Mouse (Mus musculus) lung, postnatal 0 days (tissue): ENCODE measurements at regions not wholly inside any gene's neighbourhood (a gene's known extent, or its start where the extent isn't known, plus 50 kb on each side); places are given as distances from the start of the nearest gene placed in this dataset.

Experiments used
- ATAC-seq: fragments of 200-750 bp; cut with Nextera tagmentation; 2 replicates; pipeline ENCODE4 v1.8.0; 2017; ENCODE audit warnings: moderate library complexity
- DNase-seq: peaks from one replicate; pipeline ENCODE4 v3.0.0-alpha.2; 2016; ENCODE audit warnings: low spot score
- H3K27ac ChIP-seq: fragments of 300-500 bp; sonication (generic); 2 replicates; pipeline ENCODE4 v1.5.1; 2014; ENCODE audit warnings: antibody characterized with exemption, mild to moderate bottlenecking, low read length, mixed read lengths
- H3K27me3 ChIP-seq: fragments of 300-500 bp; sonication (generic); replicated peaks from 2 replicates; pipeline ENCODE4 v1.6.1; 2014; ENCODE audit warnings: low read length, mixed read lengths; ENCODE audit not compliant: insufficient read depth
- H3K36me3 ChIP-seq: fragments of 300-500 bp; sonication (generic); 2 replicates; pipeline ENCODE4 v1.6.1; 2014; ENCODE audit warnings: low read length, mixed read lengths; ENCODE audit not compliant: insufficient read depth
- H3K4me1 ChIP-seq: fragments of 300-500 bp; sonication (generic); 2 replicates; pipeline ENCODE4 v1.6.1; 2014; ENCODE audit warnings: antibody characterized with exemption, low read depth, low read length, mixed read lengths; ENCODE audit not compliant: insufficient read depth
- H3K4me2 ChIP-seq: fragments of 300-500 bp; sonication (generic); replicated peaks from 2 replicates; pipeline ENCODE4 v1.6.1; 2014; ENCODE audit warnings: low read depth, mild to moderate bottlenecking, low read length, moderate library complexity, mixed read lengths
- H3K4me3 ChIP-seq: fragments of 300-500 bp; sonication (generic); 2 replicates; pipeline ENCODE4 v1.5.1; 2014; ENCODE audit warnings: low read depth, low read length
- H3K9ac ChIP-seq: fragments of 300-500 bp; sonication (generic); replicated peaks from 2 replicates; pipeline ENCODE4 v1.6.1; 2014; ENCODE audit warnings: low read depth, mild to moderate bottlenecking
- H3K9me3 ChIP-seq: fragments of 300-500 bp; sonication (generic); 2 replicates; pipeline ENCODE4 v1.6.1; 2016; ENCODE audit warnings: low read length, mixed read lengths
- CTCF ChIP-seq: IDR thresholded peaks from 2 replicates; pipeline ENCODE4 v1.5.1; 2016; ENCODE audit warnings: antibody characterized with exemption, mild to moderate bottlenecking
- EP300 ChIP-seq: IDR thresholded peaks from 2 replicates; pipeline ENCODE4 v1.6.1; 2016; ENCODE audit warnings: antibody characterized with exemption, mild to moderate bottlenecking, control low read depth
- WGBS: fragments of 180-500 bp; shearing (Covaris S2); extraction: QIAGEN DNeasy Blood & Tissue Kit; methylation state at CpG from one replicate; pipeline ENCODE4 v1.1.7; 2014; 5-methylcytosine and 5-hydroxymethylcytosine counted together

DNA sequence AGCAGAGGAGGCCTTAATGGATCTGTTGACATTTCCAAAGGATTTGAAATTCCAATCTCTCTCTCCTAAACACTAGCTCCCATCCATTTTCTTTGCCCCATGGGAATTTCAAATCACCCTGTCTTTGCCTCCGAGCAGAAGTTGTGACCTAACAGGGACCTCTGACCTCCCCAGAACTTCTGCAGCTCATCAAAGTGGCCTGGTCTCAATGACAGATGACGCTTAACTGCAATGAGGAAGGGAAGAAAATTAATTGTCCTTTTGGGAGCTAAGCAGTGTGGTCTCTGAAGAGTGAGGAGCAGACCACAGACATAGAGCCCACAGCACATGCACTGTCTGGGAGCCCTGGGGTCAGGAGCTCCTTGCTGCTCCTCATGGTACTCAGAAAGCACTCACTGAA is 155.3 kb downstream of the Tox3 start:
- Histone ChIP-seq H3K4me2 (no peak overlapping the region), H3K27me3 (no peaks in the 10 kb centered on the region), H3K4me1 (no peaks in the 10 kb centered on the region), H3K4me3 (no peak overlapping the region), H3K9me3 (no peaks in the 10 kb centered on the region), H3K9ac (no peak overlapping the region), H3K27ac (no peak overlapping the region), H3K36me3 (no peaks in the 10 kb centered on the region)
- DNase-seq: no peak
- TF ChIP-seq CTCF: no peak
- no peak for TF ChIP-seq EP300
- WGBS: 24% methylated on average over 2 of the region's 2 CpGs
- no peak for ATAC-seq

DNA sequence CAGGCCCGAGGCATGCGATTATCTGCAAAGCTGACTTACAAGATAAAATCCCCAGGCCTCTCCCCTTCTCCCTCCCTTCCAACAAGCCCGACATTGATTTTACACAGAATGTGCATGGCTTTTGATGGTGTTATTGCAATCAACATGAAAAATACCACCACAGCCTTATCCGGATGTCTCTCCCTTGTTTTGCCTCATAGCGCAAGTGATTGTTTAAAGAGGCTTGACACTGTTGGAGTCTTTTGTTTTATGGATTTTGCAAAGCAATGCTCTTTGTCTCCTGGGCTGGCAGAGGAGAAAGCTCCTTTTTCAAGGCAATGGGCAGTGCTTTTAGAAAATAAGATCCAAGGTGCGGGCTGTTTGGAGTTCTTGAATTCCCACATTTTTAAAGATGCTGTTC is 165.3 kb downstream of the Tox3 start:
- no peak for TF ChIP-seq CTCF
- no peak for ATAC-seq

DNA sequence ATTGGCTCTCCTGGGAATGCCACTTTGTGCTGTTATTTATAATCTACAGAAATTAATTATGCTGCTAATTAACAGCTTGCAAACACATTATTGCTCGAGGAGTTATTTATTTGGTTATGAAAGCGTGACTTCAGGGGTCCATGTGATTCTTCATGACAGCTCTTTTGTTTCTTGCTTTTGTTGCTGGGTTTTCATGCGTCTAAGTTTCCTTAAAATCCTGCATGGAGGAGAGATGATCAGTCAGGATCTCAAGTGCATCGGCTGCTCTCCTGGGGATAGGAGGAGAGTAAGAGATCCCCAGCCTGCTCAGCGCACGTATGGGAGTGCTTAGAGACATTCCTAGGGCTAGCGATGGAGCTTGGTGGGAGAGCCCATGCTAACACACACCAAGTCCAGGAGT is 171.4 kb downstream of the Tox3 start:
- Histone ChIP-seq H3K4me2 (no peak overlapping the region), H3K9me3 (no peaks in the 10 kb centered on the region), H3K9ac (no peak overlapping the region), H3K4me1 (no peaks in the 10 kb centered on the region), H3K36me3 (no peaks in the 10 kb centered on the region), H3K4me3 (no peak overlapping the region), H3K27me3 (no peaks in the 10 kb centered on the region), H3K27ac (no peak overlapping the region)
- no peak for TF ChIP-seq CTCF
- TF ChIP-seq EP300: no peak
- 63% methylated on average over 7 of the region's 7 CpGs for WGBS
- DNase-seq (no peak), ATAC-seq (no peak)

More for the DNA sequence above, 165.3 kb downstream of the Tox3 start:
- DNase-seq: no peak
- Histone ChIP-seq H3K36me3 (no peaks in the 10 kb centered on the region), H3K4me3 (no peak overlapping the region), H3K27me3 (no peaks in the 10 kb centered on the region), H3K4me1 (0 out of 2 replicates have a peak, but pooled peaks cover 2% of the 10 kb centered on the region), H3K9ac (no peak overlapping the region), H3K4me2 (no peak overlapping the region), H3K9me3 (no peaks in the 10 kb centered on the region), H3K27ac (no peak overlapping the region)
- WGBS: 55% methylated on average over 6 of the region's 6 CpGs

DNA sequence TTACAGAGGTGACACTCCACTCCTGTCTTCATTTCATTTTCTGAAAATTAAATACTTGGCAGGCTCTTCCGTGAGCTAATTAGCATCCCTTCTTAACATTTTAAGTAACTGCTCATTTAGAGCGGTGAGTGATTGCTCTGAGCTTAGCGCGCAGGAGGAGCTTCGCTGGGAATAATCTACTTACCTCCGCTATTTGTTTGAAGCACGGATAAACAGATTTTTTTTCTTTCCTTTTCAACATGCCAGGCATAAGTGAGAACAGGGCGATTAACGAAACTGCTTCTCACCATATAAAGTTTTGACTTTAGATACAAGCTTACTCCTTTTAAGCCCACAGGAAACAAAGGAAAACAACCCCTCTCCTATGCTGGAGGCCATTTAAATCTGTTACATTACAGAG is 171.8 kb downstream of the Tox3 start:
- no peak overlapping the region for H3K4me3 ChIP-seq
- no peak overlapping the region for H3K4me2 ChIP-seq
- no peaks in the 10 kb centered on the region for H3K4me1 ChIP-seq
- H3K9me3 ChIP-seq: no peaks in the 10 kb centered on the region
- no peak overlapping the region for H3K9ac ChIP-seq
- no peak overlapping the region for H3K27ac ChIP-seq
- no peaks in the 10 kb centered on the region for H3K27me3 ChIP-seq
- DNase-seq (no peak), ATAC-seq (no peak)
- TF ChIP-seq CTCF (no peak), EP300 (no peak)
- no peaks in the 10 kb centered on the region for H3K36me3 ChIP-seq
- WGBS: 26% methylated on average over 9 of the region's 9 CpGs

DNA sequence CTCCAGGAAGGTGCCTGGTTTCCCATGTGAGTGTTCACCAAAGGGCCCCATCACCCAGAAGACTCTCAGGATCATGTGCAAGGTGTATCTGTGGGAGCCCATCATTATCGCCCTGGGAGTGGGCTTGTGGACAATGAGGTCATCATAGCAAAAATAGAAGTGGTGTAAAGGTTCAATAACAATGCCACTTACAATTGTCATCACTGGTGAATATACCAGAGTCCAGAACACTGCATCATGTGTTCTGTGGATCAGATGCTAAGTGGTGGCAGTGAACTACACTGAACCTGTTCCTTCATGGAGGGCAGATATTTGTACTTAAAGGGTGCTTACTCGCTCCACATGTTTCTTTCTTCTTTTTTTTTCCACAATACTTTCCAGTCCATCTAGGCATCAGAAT is 181.5 kb downstream of the Tox3 start:
- Histone ChIP-seq H3K27me3 (no peaks in the 10 kb centered on the region), H3K27ac (no peak overlapping the region), H3K4me2 (no peak overlapping the region), H3K4me3 (no peak overlapping the region), H3K4me1 (no peaks in the 10 kb centered on the region), H3K9ac (no peak overlapping the region), H3K9me3 (no peaks in the 10 kb centered on the region), H3K36me3 (no peaks in the 10 kb centered on the region)
- WGBS: 90% methylated on average over 2 of the region's 2 CpGs
- ATAC-seq (no peak), DNase-seq (no peak)
- no peak for TF ChIP-seq EP300
- TF ChIP-seq CTCF: no peak

DNA sequence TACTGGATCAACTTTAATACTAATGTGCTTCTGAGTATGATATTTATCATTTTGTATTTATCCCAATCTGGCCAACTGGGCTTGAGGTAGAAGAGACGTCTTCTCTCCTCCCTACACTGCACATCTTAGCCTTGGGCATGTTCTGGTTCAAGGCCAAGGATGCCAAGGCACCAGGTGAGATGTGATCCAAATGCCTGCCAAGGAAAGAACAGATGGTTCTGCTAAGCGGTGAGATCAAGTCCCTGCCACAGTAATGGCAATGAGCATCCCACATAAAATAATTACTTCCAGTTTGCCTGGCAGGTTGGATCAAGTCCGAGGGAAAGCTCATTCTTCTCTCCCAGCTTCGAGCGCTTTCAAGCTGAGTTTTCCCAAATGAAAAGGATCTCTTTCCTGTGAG is 196.7 kb downstream of the Tox3 start:
- no peak for TF ChIP-seq EP300
- no peak for TF ChIP-seq CTCF

DNA sequence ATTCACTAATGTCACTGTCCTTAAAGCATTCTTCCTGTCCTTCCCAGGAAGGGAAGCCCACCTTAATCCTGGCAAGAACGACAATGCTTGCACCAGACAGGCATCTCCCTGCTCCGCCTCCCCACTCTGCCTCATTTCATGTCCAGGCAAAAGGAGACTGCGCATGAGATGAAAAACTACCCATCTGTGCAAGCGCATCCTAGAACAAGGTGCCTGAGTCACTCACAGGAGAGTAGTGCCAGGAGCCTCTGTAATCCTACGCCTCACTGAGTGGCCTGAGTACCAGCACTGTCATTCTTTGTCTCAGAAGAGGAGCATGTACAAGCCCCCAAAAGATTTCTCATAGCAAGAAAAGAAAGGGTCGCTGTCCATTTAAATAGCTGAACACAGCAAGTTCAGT is 198.2 kb downstream of the Tox3 start:
- 70% methylated on average over 6 of the region's 6 CpGs for WGBS
- no peak for ATAC-seq

More for the DNA sequence above, 196.7 kb downstream of the Tox3 start:
- DNase-seq (no peak), ATAC-seq (no peak)
- no peak overlapping the region for H3K9ac ChIP-seq
- 85% methylated on average over 5 of the region's 5 CpGs for WGBS
- no peak overlapping the region for H3K4me3 ChIP-seq
- no peak overlapping the region for H3K4me2 ChIP-seq
- H3K4me1 ChIP-seq: no peaks in the 10 kb centered on the region
- H3K36me3 ChIP-seq: no peaks in the 10 kb centered on the region
- no peaks in the 10 kb centered on the region for H3K27me3 ChIP-seq
- H3K9me3 ChIP-seq: no peaks in the 10 kb centered on the region
- no peak overlapping the region for H3K27ac ChIP-seq

More for the DNA sequence above, 198.2 kb downstream of the Tox3 start:
- Histone ChIP-seq H3K27me3 (no peaks in the 10 kb centered on the region), H3K9ac (no peak overlapping the region), H3K4me2 (no peak overlapping the region), H3K27ac (no peak overlapping the region), H3K4me1 (no peaks in the 10 kb centered on the region), H3K36me3 (no peaks in the 10 kb centered on the region), H3K4me3 (no peak overlapping the region), H3K9me3 (no peaks in the 10 kb centered on the region)
- TF ChIP-seq CTCF (no peak), EP300 (no peak)
- no peak for DNase-seq
